Mouse (Mus musculus) urinary bladder, postnatal 10 days (tissue): ENCODE measurements around the gene Eea1.
"Not testable (repeated sequence)": the region's sequence is repeated elsewhere in the genome, so short reads cannot be mapped to it uniquely, and the experiment has no call there.

ENCODE experiments used
- DNase-seq: peaks from one replicate; pipeline ENCODE4 v3.0.0; 2022; ENCODE audit warnings: low spot score

The Eea1 gene

DNA sequence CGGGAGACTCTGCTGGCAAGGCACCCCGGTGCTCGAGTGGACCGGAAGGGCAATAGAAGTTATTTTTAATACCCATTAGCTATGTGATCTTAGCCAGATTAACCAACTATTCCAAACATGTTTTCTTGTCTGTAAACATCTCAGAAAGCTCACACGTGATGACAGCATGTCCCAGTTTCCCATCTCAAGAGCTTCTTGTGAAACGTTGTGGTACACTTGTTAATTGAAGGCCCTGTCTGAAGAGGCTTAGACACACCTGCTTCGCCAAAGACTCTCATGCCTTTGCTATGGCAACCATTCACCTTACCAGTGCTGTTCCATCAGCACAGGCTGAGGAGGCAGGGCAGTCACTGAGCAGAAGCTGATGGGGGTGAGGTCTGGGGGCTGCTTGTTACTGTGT is 133.9 kb downstream of the Eea1 start:
- DNase-seq: no peak

DNA sequence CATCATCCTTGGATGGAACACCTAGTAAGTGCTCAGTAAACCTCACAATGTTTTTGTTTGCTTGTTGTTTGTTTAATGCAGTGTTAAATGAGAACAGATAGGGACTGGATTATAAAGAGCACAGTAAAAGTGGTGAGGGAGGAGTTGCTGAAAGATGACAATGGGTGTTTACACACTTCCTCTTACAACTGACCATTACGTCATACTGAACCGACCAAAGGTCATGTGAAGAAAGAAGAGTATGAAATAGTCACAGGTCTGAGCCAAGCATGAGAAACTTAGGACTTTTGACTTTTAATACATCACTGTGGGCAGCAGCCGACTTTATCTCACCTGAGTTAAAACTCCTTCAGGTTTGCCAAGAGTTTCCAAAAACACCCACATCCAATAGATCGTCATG is 135.0 kb downstream of the Eea1 start:
- DNase-seq: no peak

- DNase-seq: no peak
These were observed 135.4 kb downstream of the Eea1 start for GRCm38 (mm10) chr10:96075880-96076279.

DNA sequence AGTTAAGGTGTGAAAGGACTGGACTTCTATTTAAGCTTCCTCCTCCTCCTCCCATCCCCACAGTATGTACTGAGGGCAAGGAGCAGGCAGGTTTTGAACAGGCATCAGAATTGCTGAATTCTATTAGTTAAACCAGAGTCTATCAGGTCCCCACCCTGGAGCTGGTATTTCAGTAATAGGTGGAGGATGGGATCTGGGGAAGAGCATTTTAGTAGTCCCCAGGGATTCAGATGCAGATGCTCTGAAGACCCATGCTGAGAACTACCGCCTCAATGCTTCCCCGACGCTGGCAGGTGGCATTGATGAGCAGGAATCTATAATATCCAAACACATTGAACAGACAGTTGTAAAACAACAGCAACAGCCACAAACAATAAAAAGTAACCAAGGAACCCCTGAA is 136.0 kb downstream of the Eea1 start:
- no peak for DNase-seq

- not testable (repeated sequence) for DNase-seq
These were observed 137.1 kb downstream of the Eea1 start for GRCm38 (mm10) chr10:96077480-96078066.

- no peak for DNase-seq
These were observed 139.4 kb downstream of the Eea1 start for GRCm38 (mm10) chr10:96079823-96080222.

DNA sequence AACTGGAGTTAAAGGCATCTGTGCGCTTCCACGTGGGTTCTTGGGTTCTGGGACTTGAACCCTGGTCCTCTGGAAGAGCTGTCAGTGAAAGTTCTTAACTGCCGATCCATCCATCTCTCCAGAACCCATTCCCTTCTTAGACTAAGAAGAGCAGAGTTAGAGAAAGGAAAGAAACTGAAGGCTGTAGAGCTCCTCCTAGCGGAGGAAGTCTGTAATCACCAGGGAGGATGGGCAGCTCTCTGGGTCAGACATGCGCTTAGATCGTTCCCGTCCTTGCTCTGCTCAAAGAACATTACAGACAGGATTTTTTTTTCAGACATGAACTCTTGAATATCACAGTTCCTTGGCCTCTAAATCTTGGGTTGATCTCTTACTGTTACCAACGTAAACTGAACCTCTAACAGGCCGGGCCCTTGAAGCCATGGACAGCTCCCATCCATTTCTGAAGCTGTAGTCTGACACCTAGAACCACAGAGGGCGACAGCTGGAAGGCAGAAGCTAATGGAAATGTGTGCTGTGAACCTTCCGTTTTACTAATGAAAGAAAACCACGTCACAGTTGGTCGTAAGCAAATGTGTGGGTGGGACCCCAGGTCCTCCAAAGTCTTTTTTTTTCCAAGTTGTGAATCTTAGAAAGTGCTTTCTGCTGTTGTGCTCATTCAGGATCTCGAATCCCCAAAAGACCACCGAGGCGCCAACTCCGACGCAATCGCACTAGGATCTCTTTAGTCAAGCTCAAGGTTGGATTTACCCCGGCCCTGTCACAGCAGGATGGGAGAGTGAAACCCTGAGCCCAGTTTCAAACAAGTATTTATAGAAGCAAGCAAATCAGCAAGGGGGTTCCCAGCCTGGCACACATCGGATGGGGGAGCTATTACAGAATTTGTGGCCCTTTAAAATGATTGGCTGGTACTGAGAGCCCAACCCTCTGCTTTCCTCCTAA is 140.3 kb downstream of the Eea1 start:
- DNase-seq: no peak

DNA sequence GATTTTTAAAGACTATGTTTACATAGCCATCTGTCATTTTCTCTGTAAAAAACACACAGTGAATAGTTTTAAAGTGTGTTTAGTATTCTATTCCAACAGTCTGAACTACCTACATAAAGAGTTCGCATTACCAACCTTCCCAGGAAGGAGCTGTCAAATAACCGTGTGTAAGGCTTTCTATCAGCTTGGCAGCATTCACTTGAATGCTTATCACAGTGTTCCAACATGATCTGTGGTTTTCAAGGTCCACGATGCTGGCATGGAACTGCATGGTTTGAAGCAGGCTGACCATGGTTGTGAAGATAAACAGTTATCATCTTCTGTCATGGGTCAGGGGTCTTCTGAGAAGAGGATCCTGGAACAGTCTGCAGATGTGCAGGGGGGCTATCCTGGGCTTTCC is 141.8 kb downstream of the Eea1 start:
- no peak for DNase-seq

DNA sequence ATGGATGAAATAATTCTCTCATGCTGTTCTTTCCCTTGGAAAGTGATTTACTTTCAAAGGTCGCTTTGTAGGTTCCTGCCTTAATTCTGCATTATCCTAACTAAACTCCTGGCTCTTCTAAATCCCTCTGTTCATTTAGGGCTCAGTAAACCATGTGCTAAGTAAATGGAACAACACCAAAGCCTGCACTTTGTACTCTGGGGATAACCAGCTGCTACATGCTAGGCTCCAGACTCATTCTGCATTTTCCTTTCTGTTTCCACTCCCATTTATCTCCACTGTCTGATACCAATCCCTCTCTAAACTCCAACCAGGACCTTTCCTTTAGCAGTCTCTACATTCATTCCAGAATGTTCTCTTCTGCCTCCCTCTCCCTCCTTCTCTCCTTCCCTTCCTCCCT is 149.3 kb downstream of the Eea1 start:
- DNase-seq: no peak

- no peak for DNase-seq
These were observed 149.9 kb downstream of the Eea1 start for GRCm38 (mm10) chr10:96090388-96090787.

GRCm38 (mm10) chr10:96093890-96094531 is 153.6 kb downstream of the Eea1 start:
- no peak for DNase-seq

GRCm38 (mm10) chr10:96094559-96094958 is 154.1 kb downstream of the Eea1 start:
- DNase-seq: no peak
